Mouse (Mus musculus) lung, embryonic 14.5 days (tissue): ENCODE results near the gene Nkx1-2. TPM values are rescaled to one million over a fixed set of nuclear protein-coding genes. Genes with fewer than 3 reads are reported as not detected.
A peak's percentile ranks its signal among the peaks of the same experiment; 100 is the strongest.

Source experiments
- ATAC-seq: fragments of 200-750 bp; cut with Nextera tagmentation; 2 replicates; pipeline ENCODE4 v1.8.0; 2017; ENCODE audit warnings: mild to moderate bottlenecking, moderate TSS enrichment, moderate library complexity; ENCODE audit not compliant: insufficient read depth
- DNase-seq: peaks from one replicate; pipeline ENCODE4 v3.0.0-alpha.2; 2015
- H3K27ac ChIP-seq: fragments of 300-500 bp; sonication (generic); 2 replicates; pipeline ENCODE4 v1.5.1; 2014; ENCODE audit warnings: low read depth, mild to moderate bottlenecking, moderate library complexity
- H3K27me3 ChIP-seq: fragments of 300-500 bp; sonication (generic); 2 replicates; pipeline ENCODE4 v1.6.1; 2014; ENCODE audit warnings: low read length, control low read depth; ENCODE audit not compliant: insufficient read depth
- H3K36me3 ChIP-seq: fragments of 300-500 bp; sonication (generic); 2 replicates; pipeline ENCODE4 v1.6.1; 2014; ENCODE audit warnings: control low read depth; ENCODE audit not compliant: insufficient read depth
- H3K4me1 ChIP-seq: fragments of 300-500 bp; sonication (generic); 2 replicates; pipeline ENCODE4 v1.6.1; 2014; ENCODE audit warnings: antibody characterized with exemption, control low read depth; ENCODE audit not compliant: insufficient read depth
- H3K4me2 ChIP-seq: fragments of 300-500 bp; sonication (generic); 2 replicates; pipeline ENCODE4 v1.6.1; 2014; ENCODE audit warnings: mild to moderate bottlenecking
- H3K4me3 ChIP-seq: fragments of 300-500 bp; sonication (generic); 2 replicates; pipeline ENCODE4 v1.5.1; 2014; ENCODE audit warnings: low read depth, low read length
- H3K9ac ChIP-seq: fragments of 300-500 bp; sonication (generic); 2 replicates; pipeline ENCODE4 v1.6.1; 2014
- H3K9me3 ChIP-seq: fragments of 300-500 bp; sonication (generic); 2 replicates; pipeline ENCODE4 v1.6.1; 2016; ENCODE audit warnings: low read depth, low read length, control low read depth
- CTCF ChIP-seq: IDR thresholded peaks from 2 replicates; pipeline ENCODE4 v1.5.1; 2016; ENCODE audit warnings: antibody characterized with exemption, low read depth
- WGBS: fragments of 180-500 bp; shearing (Covaris S2); extraction: QIAGEN DNeasy Blood & Tissue Kit; methylation state at CpG from one replicate; pipeline ENCODE4 v1.1.7; 2014; 5-methylcytosine and 5-hydroxymethylcytosine counted together
- polyA plus RNA-seq: library from polyadenylated mRNA; unstranded; fragments of >200 nt; fragmentation: Nextera tagmentation; extraction: Ambion mirVana; gene quantifications from 2 replicates; pipeline ENCODE4 v1.2.1, GENCODE M21; 2014

Nkx1-2 gene
- polyA plus RNA-seq, 1 experiment from 2014 or later, result not detected

- ATAC-seq, result no peak
- 74% methylated on average over 2 of the region's 2 CpGs for WGBS
- no peaks in the 10 kb centered on the region for H3K36me3 ChIP-seq
- H3K27me3 ChIP-seq, result peaks cover 41% of the 10 kb centered on the region
- no peak overlapping the region for H3K4me2 ChIP-seq
- H3K27ac ChIP-seq, result no peak overlapping the region
- H3K4me3 ChIP-seq, result no peak overlapping the region
- no peaks in the 10 kb centered on the region for H3K9me3 ChIP-seq
- no peak for TF ChIP-seq CTCF
- no peak overlapping the region for H3K9ac ChIP-seq
- H3K4me1 ChIP-seq, result 0 out of 2 replicates have a peak, but pooled peaks cover 4% of the 10 kb centered on the region
- no peak for DNase-seq
These were observed 5.7 kb downstream of the Nkx1-2 start for GRCm38 (mm10) chr7:132593762-132594161.

GRCm38 (mm10) chr7:132589610-132590009 is 9.8 kb downstream of the Nkx1-2 start:
- 40% methylated on average over 5 of the region's 5 CpGs for WGBS
- ATAC-seq (no peak), DNase-seq (no peak)
- H3K36me3 ChIP-seq, result no peaks in the 10 kb centered on the region
- H3K9ac ChIP-seq, result no peak overlapping the region
- no peak overlapping the region for H3K4me2 ChIP-seq
- peaks cover 4% of the 10 kb centered on the region; the same call in 1 of the 2 replicates for H3K27me3 ChIP-seq
- no peak overlapping the region for H3K27ac ChIP-seq
- H3K4me1 ChIP-seq, result no peaks in the 10 kb centered on the region
- no peaks in the 10 kb centered on the region for H3K9me3 ChIP-seq
- H3K4me3 ChIP-seq, result no peak overlapping the region
- TF ChIP-seq CTCF, result no peak

- Histone ChIP-seq H3K27me3 (no peaks in the 10 kb centered on the region), H3K9me3 (no peaks in the 10 kb centered on the region), H3K4me1 (no peaks in the 10 kb centered on the region), H3K36me3 (no peaks in the 10 kb centered on the region), H3K4me3 (no peak overlapping the region), H3K4me2 (no peak overlapping the region), H3K27ac (no peak overlapping the region), H3K9ac (no peak overlapping the region)
- TF ChIP-seq CTCF, result no peak
- ATAC-seq, result no peak
- 38% methylated on average over 5 of the region's 5 CpGs for WGBS
- peak; percentile 19 for DNase-seq
These were observed 12.3 kb downstream of the Nkx1-2 start for GRCm38 (mm10) chr7:132587167-132587566.

GRCm38 (mm10) chr7:132585695-132586491 is 13.5 kb downstream of the Nkx1-2 start:
- no peak overlapping the region for H3K4me2 ChIP-seq
- DNase-seq (no peak), ATAC-seq (no peak)
- TF ChIP-seq CTCF, result no peak
- no peaks in the 10 kb centered on the region for H3K9me3 ChIP-seq
- WGBS, result 39% methylated on average over 3 of the region's 3 CpGs
- no peaks in the 10 kb centered on the region for H3K36me3 ChIP-seq
- no peak overlapping the region for H3K4me3 ChIP-seq
- H3K27me3 ChIP-seq, result no peaks in the 10 kb centered on the region
- no peak overlapping the region for H3K9ac ChIP-seq
- H3K27ac ChIP-seq, result no peak overlapping the region
- no peaks in the 10 kb centered on the region for H3K4me1 ChIP-seq

GRCm38 (mm10) chr7:132581441-132581840 is 18.0 kb downstream of the Nkx1-2 start:
- no peaks in the 10 kb centered on the region for H3K36me3 ChIP-seq
- H3K27ac ChIP-seq, result no peak overlapping the region
- H3K4me2 ChIP-seq, result no peak overlapping the region
- H3K4me3 ChIP-seq, result no peak overlapping the region
- no peak for ATAC-seq
- no peaks in the 10 kb centered on the region for H3K27me3 ChIP-seq
- H3K9me3 ChIP-seq, result no peaks in the 10 kb centered on the region
- 85% methylated on average over 2 of the region's 2 CpGs for WGBS
- no peaks in the 10 kb centered on the region for H3K4me1 ChIP-seq
- no peak overlapping the region for H3K9ac ChIP-seq
- TF ChIP-seq CTCF, result no peak
- DNase-seq, result no peak

GRCm38 (mm10) chr7:132580511-132580910 is 18.9 kb downstream of the Nkx1-2 start:
- H3K4me2 ChIP-seq, result no peak overlapping the region
- no peak overlapping the region for H3K27ac ChIP-seq
- no peak for DNase-seq
- H3K27me3 ChIP-seq, result no peaks in the 10 kb centered on the region
- no peaks in the 10 kb centered on the region for H3K4me1 ChIP-seq
- no peak overlapping the region for H3K4me3 ChIP-seq
- H3K9me3 ChIP-seq, result no peaks in the 10 kb centered on the region
- 49% methylated on average over 6 of the region's 6 CpGs for WGBS
- H3K36me3 ChIP-seq, result no peaks in the 10 kb centered on the region
- TF ChIP-seq CTCF, result no peak
- H3K9ac ChIP-seq, result no peak overlapping the region
- no peak for ATAC-seq

DNA sequence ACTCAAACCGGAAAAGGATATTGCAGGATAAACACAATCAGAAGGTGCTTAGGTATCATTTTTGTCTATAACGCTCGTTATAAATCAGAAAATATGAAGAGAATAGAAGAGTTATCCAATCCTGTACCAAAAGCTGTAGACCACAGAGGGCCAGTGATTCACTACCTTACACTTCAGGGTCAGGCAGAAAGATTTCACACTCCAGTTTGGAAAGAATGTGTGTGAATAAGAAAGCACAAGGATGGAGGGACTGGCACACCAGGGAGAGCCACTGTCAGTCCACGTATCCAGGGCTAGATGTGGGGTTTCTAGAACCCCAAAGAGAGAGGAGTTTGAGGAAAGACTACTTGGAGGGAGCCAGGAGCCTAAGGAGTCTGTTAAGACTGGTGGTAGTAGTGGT is 22.5 kb downstream of the Nkx1-2 start:
- H3K9ac ChIP-seq, result peak overlapping the region; percentile 47
- H3K36me3 ChIP-seq, result no peaks in the 10 kb centered on the region
- no peaks in the 10 kb centered on the region for H3K9me3 ChIP-seq
- 0 out of 2 replicates have a peak, but pooled peaks cover 2% of the 10 kb centered on the region for H3K4me1 ChIP-seq
- no peak for TF ChIP-seq CTCF
- H3K27ac ChIP-seq, result peak overlapping the region; percentile 98
- peak overlapping the region; percentile 62 for H3K4me2 ChIP-seq
- no peak for DNase-seq
- H3K27me3 ChIP-seq, result no peaks in the 10 kb centered on the region
- H3K4me3 ChIP-seq, result peak overlapping the region; percentile 57; the same call in 1 of the 2 replicates
- WGBS, result 38% methylated on average over 4 of the region's 4 CpGs
- no peak for ATAC-seq
